Mouse (Mus musculus): Measurements from ENCODE around the gene Atp6v0c. TPM values are rescaled to one million over a fixed set of nuclear protein-coding genes. Genes with fewer than 3 reads are reported as not detected.

Gene Atp6v0c
- total and polyA plus RNA-seq, 3 experiments = 58.4 to 515 (median 125) TPM

DNA sequence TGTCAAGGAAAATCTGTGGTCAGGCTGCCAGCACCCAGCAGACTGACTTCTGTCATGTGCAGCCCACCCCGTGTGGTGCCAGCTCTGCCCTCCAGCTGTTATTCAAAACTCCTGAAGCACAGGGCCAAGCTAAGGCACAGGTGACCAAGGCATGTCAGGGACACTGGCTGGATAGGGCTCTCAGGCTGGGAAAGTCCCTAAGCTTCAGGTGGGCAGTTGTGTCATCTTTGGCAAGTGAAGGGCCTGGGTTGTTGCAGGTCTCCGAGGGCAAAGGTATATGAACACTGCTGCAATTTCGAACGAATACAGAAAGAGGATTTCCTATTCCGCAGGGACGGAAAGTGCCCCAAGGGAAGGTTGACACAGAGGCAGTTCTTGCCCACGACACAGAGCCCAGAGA is 35.3 kb upstream of the Atp6v0c start:
- H3K4me1 ChIP-seq (ENCODE audit: control insufficient read depth in 1 of 2, insufficient read depth in 2 of 2, low read length in 2 of 2) = peaks cover 9 to 58% of the 10 kb centered on the region in 2 experiments
- no peaks in the 10 kb centered on the region for H3K27me3 ChIP-seq (ENCODE audit: control insufficient read depth in 1 of 2, insufficient read depth in 2 of 2, low read length in 2 of 2)
- no peaks in the 10 kb centered on the region for H3K9me3 ChIP-seq (replicated peaks; ENCODE audit: insufficient read depth, low read length)
- peak overlapping the region; percentile 53 to 66 for H3K4me3 ChIP-seq (ENCODE audit: control insufficient read depth in 1 of 2, insufficient read depth in 1 of 2, low read depth in 2 of 2, low read length in 2 of 2)
- peaks cover 0 to 41% of the 10 kb centered on the region in 2 experiments; a peak in 3 of 4 replicates for H3K36me3 ChIP-seq (ENCODE audit: control insufficient read depth in 1 of 2, insufficient read depth in 2 of 2, low read length in 2 of 2)
- H3K27ac ChIP-seq (ENCODE audit: control insufficient read depth, low read depth, low read length) = peak overlapping the region; percentile 83
- H3K79me2 ChIP-seq (ENCODE audit: control insufficient read depth, insufficient read depth, low read length, poor library complexity) = peaks cover 50% of the 10 kb centered on the region
- 0 out of 2 replicates have a peak, but pooled peaks have one; percentile 10 for TF ChIP-seq CHD1 (IDR thresholded peaks at IDR 0.05; ENCODE audit: low read depth, low read length)
- no peak for TF ChIP-seq MYB (IDR thresholded peaks at IDR 0.05; ENCODE audit: low read depth, low read length)
- peak; percentile 20; the same call in 1 of the 2 replicates for TF ChIP-seq MXI1 (IDR thresholded peaks at IDR 0.05; ENCODE audit: low read depth, low read length)
- TF ChIP-seq RAD21 (IDR thresholded peaks at IDR 0.05; ENCODE audit: low read depth, low read length) = no peak
- peak; percentile 53 for DNase-seq (ENCODE audit: low read depth, low spot score)
- H3K9ac ChIP-seq (ENCODE audit: control insufficient read depth, low read depth, low read length, poor library complexity, severe bottlenecking) = peak overlapping the region; percentile 70

DNA sequence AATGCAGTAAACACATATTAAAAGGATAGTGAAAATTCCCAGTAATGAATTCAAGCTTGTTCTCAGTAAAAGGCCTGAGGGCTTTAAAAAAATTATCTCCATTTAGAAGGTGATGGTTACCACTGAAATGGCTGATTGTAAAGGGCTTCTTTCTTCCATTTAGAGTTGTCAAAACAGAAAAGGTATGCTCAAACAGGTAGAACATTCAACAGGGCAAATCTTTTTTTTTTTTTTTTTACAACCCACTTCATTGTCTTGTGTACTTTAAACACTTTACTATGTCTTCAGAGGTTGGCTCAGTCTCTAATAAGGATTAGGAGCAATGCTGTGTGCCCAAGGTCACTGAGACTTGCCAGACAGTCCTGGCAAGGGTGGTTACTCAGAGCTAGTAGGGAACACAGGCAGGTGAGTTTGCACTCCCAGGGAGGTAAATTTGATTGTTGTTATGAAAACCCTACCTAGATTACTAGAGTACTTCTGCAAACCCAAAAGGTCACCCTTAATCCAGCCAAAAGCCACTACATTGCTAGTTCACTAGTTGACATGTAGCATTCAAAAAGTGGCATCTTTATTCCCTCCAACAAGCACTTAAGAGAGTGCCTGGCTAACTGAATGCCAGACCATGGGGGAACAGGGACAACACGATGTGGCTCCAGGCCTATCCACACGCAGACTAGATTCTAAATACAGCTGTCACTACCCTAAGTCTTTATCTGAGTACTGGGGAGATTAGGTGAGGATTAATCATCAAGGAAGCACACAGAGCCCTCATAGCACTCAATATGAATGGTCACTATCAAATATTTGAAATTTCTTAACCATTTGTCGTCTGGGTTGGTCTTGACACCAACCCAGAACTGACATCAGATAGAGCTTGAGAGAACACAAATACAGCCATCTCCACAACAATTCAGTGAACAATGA is 34.4 kb upstream of the Atp6v0c start:
- peaks cover 0 to 44% of the 10 kb centered on the region in 2 experiments; a peak in 3 of 4 replicates for H3K36me3 ChIP-seq (ENCODE audit: control insufficient read depth in 1 of 2, insufficient read depth in 2 of 2, low read length in 2 of 2)
- peak overlapping the region; percentile 70 for H3K9ac ChIP-seq (ENCODE audit: control insufficient read depth, low read depth, low read length, poor library complexity, severe bottlenecking)
- peak; percentile 55 for DNase-seq (ENCODE audit: low read depth, low spot score)
- H3K79me2 ChIP-seq (ENCODE audit: control insufficient read depth, insufficient read depth, low read length, poor library complexity) = peaks cover 50% of the 10 kb centered on the region
- peak overlapping the region; percentile 53 to 66 for H3K4me3 ChIP-seq (ENCODE audit: control insufficient read depth in 1 of 2, insufficient read depth in 1 of 2, low read depth in 2 of 2, low read length in 2 of 2)
- H3K27ac ChIP-seq (ENCODE audit: control insufficient read depth, low read depth, low read length) = peak overlapping the region; percentile 83
- no peaks in the 10 kb centered on the region for H3K9me3 ChIP-seq (replicated peaks; ENCODE audit: insufficient read depth, low read length)
- H3K4me1 ChIP-seq (ENCODE audit: control insufficient read depth in 1 of 2, insufficient read depth in 2 of 2, low read length in 2 of 2) = peaks cover 11 to 64% of the 10 kb centered on the region in 2 experiments
- no peaks in the 10 kb centered on the region for H3K27me3 ChIP-seq (ENCODE audit: control insufficient read depth in 1 of 2, insufficient read depth in 2 of 2, low read length in 2 of 2)
- TF ChIP-seq ZKSCAN1 (IDR thresholded peaks at IDR 0.05; ENCODE audit: low read depth, low read length) (no peak), EP300 (IDR thresholded peaks at IDR 0.05; ENCODE audit: low read depth in 1 of 2, low read length in 2 of 2) (peak; percentile 8 to 27; a peak in 1 of 4 replicates), GATA1 (IDR thresholded peaks at IDR 0.05; ENCODE audit: low read depth, low read length) (peak; percentile 73), ZNF384 (IDR thresholded peaks at IDR 0.05; ENCODE audit: low read depth, low read length) (peak; percentile 78), RAD21 (IDR thresholded peaks at IDR 0.05; ENCODE audit: low read depth, low read length) (no peak), ZMIZ1 (IDR thresholded peaks at IDR 0.05; ENCODE audit: low read depth, low read length) (no peak), MAX (IDR thresholded peaks at IDR 0.05; ENCODE audit: low read length) (0 out of 2 replicates have a peak, but pooled peaks have one; percentile 30), ETS1 (IDR thresholded peaks at IDR 0.05; ENCODE audit: low read depth, low read length) (peak; percentile 62), SIN3A (IDR thresholded peaks at IDR 0.05; ENCODE audit: low read length) (peak; percentile 75), MEF2A (IDR thresholded peaks at IDR 0.05; ENCODE audit: extremely low read depth, insufficient replicate concordance, low read depth, low read length, poor library complexity, severe bottlenecking) (no peak), MYB (IDR thresholded peaks at IDR 0.05; ENCODE audit: low read depth, low read length) (no peak), NRF1 (IDR thresholded peaks at IDR 0.05; ENCODE audit: insufficient read depth, low read depth, low read length, poor library complexity, severe bottlenecking) (no peak; the same call in 1 of the 2 replicates), ZC3H11A (IDR thresholded peaks at IDR 0.05; ENCODE audit: low read depth, low read length) (no peak), TCF12 (IDR thresholded peaks at IDR 0.05; ENCODE audit: low read depth, low read length) (no peak), NELFE (IDR thresholded peaks at IDR 0.05; ENCODE audit: low read depth, low read length) (no peak; the same call in 1 of the 2 replicates), CTCF (IDR thresholded peaks at IDR 0.05 in 2 of 3, conservative IDR thresholded peaks at IDR 0.05 in 1 of 3; ENCODE audit: control insufficient read depth in 1 of 3, insufficient read depth in 1 of 3, low read depth in 2 of 3, low read length in 3 of 3, poor library complexity in 1 of 3, severe bottlenecking in 1 of 3) (no peak), RCOR1 (IDR thresholded peaks at IDR 0.05; ENCODE audit: low read depth, low read length) (0 out of 2 replicates have a peak, but pooled peaks have one; percentile 12), HCFC1 (IDR thresholded peaks at IDR 0.05; ENCODE audit: low read depth, low read length) (no peak), MYC (IDR thresholded peaks at IDR 0.05; ENCODE audit: low read depth, low read length) (no peak), POLR2A (IDR thresholded peaks at IDR 0.05; ENCODE audit: control insufficient read depth in 1 of 2, insufficient read depth in 1 of 2, low read depth in 1 of 2, low read length in 2 of 2, poor library complexity in 1 of 2) (no peak), E2F4 (IDR thresholded peaks at IDR 0.05; ENCODE audit: borderline replicate concordance, low read depth, low read length) (no peak), KAT2A (conservative IDR thresholded peaks at IDR 0.05; ENCODE audit: low read depth, low read length) (no peak), MXI1 (IDR thresholded peaks at IDR 0.05; ENCODE audit: low read depth, low read length) (no peak; the same call in 1 of the 2 replicates), POLR2AphosphoS2 (IDR thresholded peaks at IDR 0.05; ENCODE audit: low read length) (no peak), MAZ (IDR thresholded peaks at IDR 0.05; ENCODE audit: low read depth, low read length) (no peak), USF2 (IDR thresholded peaks at IDR 0.05; ENCODE audit: borderline replicate concordance in 1 of 2, insufficient read depth in 1 of 2, low read depth in 1 of 2, low read length in 2 of 2) (no peak), JUND (IDR thresholded peaks at IDR 0.05; ENCODE audit: low read depth, low read length) (no peak)

All from MEL (cell line).